Mouse (Mus musculus): ENCODE data around the gene L1cam. TPM values are rescaled to one million over a fixed set of nuclear protein-coding genes. Genes with fewer than 3 reads are reported as not detected.
A peak's percentile ranks its signal among the peaks of the same experiment; 100 is the strongest.

The L1cam gene
- polyA plus RNA-seq, 1 experiment = 0.65 TPM

- Histone ChIP-seq H3K4me2 (ENCODE audit: low read depth) (no peak overlapping the region), H3K27me3 (ENCODE audit: control insufficient read depth, insufficient read depth, insufficient read length) (peaks cover 4% of the 10 kb centered on the region), H3K79me2 (ENCODE audit: control insufficient read depth, insufficient read depth) (no peaks in the 10 kb centered on the region), H3ac (ENCODE audit: control insufficient read depth, insufficient read length) (no peak overlapping the region), H3K36me3 (ENCODE audit: control insufficient read depth, insufficient read depth) (no peaks in the 10 kb centered on the region), H3K4me3 (no peak overlapping the region)
- no peak for TF ChIP-seq REST (IDR thresholded peaks at IDR 0.05; ENCODE audit: insufficient read depth, insufficient read length)
- TF ChIP-seq MYOD1 (IDR thresholded peaks at IDR 0.05; ENCODE audit: control insufficient read depth in 1 of 3, insufficient read length in 2 of 3, low read depth in 2 of 3) = no peak
- TF ChIP-seq SRF (IDR thresholded peaks at IDR 0.05; ENCODE audit: control insufficient read depth, insufficient read length, low read depth) = no peak
- TF ChIP-seq USF1 (IDR thresholded peaks at IDR 0.05; ENCODE audit: low read depth) = no peak
- TF ChIP-seq POLR2AphosphoS2 (IDR thresholded peaks at IDR 0.05; ENCODE audit: insufficient read length, low read depth) = no peak
- TF ChIP-seq CEBPB (IDR thresholded peaks at IDR 0.05; ENCODE audit: insufficient read depth, poor library complexity, severe bottlenecking) = no peak
- no peak for TF ChIP-seq POLR2A (IDR thresholded peaks at IDR 0.05; ENCODE audit: insufficient read length, low read depth)
- TF ChIP-seq TCF3 (IDR thresholded peaks at IDR 0.05; ENCODE audit: insufficient read length, low read depth) = no peak
- TF ChIP-seq MAX (IDR thresholded peaks at IDR 0.05; ENCODE audit: low read depth) = no peak
Observed at GRCm38 (mm10) chrX:73875881-73876280, 20.0 kb downstream of the L1cam start.

- Histone ChIP-seq H3ac (ENCODE audit: control insufficient read depth, insufficient read length) (no peak overlapping the region), H3K79me2 (ENCODE audit: control insufficient read depth, insufficient read depth) (no peaks in the 10 kb centered on the region), H3K4me3 (no peak overlapping the region), H3K27me3 (ENCODE audit: control insufficient read depth, insufficient read depth, insufficient read length) (no peaks in the 10 kb centered on the region), H3K4me2 (ENCODE audit: low read depth) (no peak overlapping the region), H3K36me3 (ENCODE audit: control insufficient read depth, insufficient read depth) (no peaks in the 10 kb centered on the region)
- TF ChIP-seq USF1 (IDR thresholded peaks at IDR 0.05; ENCODE audit: low read depth) (no peak), SRF (IDR thresholded peaks at IDR 0.05; ENCODE audit: control insufficient read depth, insufficient read length, low read depth) (no peak), MAX (IDR thresholded peaks at IDR 0.05; ENCODE audit: low read depth) (no peak), TCF12 (IDR thresholded peaks at IDR 0.05; ENCODE audit: insufficient read depth, poor library complexity, severe bottlenecking) (no peak), CEBPB (IDR thresholded peaks at IDR 0.05; ENCODE audit: insufficient read depth, poor library complexity, severe bottlenecking) (no peak), MYOG (IDR thresholded peaks at IDR 0.05; ENCODE audit: control insufficient read depth in 1 of 3, insufficient read depth in 1 of 3, insufficient read length in 2 of 3, low read depth in 2 of 3) (no peak), TCF3 (IDR thresholded peaks at IDR 0.05; ENCODE audit: insufficient read length, low read depth) (no peak), POLR2AphosphoS2 (IDR thresholded peaks at IDR 0.05; ENCODE audit: insufficient read length, low read depth) (no peak), E2F4 (IDR thresholded peaks at IDR 0.05; ENCODE audit: insufficient read depth) (no peak), REST (IDR thresholded peaks at IDR 0.05; ENCODE audit: insufficient read depth, insufficient read length) (no peak), POLR2A (IDR thresholded peaks at IDR 0.05; ENCODE audit: insufficient read length, low read depth) (no peak), MYOD1 (IDR thresholded peaks at IDR 0.05; ENCODE audit: control insufficient read depth in 1 of 3, insufficient read length in 2 of 3, low read depth in 2 of 3) (no peak)
Observed at GRCm38 (mm10) chrX:73871956-73872355, 23.9 kb downstream of the L1cam start.

GRCm38 (mm10) chrX:73871474-73871873 lies 24.4 kb downstream of the L1cam start:
- no peak overlapping the region for H3ac ChIP-seq (ENCODE audit: control insufficient read depth, insufficient read length)
- no peak for TF ChIP-seq MYOD1 (IDR thresholded peaks at IDR 0.05; ENCODE audit: control insufficient read depth in 1 of 3, insufficient read length in 2 of 3, low read depth in 2 of 3)
- TF ChIP-seq REST (IDR thresholded peaks at IDR 0.05; ENCODE audit: insufficient read depth, insufficient read length) = no peak
- TF ChIP-seq TCF3 (IDR thresholded peaks at IDR 0.05; ENCODE audit: insufficient read length, low read depth) = no peak
- no peak for TF ChIP-seq CEBPB (IDR thresholded peaks at IDR 0.05; ENCODE audit: insufficient read depth, poor library complexity, severe bottlenecking)
- TF ChIP-seq POLR2AphosphoS2 (IDR thresholded peaks at IDR 0.05; ENCODE audit: insufficient read length, low read depth) = no peak
- no peak for TF ChIP-seq POLR2A (IDR thresholded peaks at IDR 0.05; ENCODE audit: insufficient read length, low read depth)
- TF ChIP-seq USF1 (IDR thresholded peaks at IDR 0.05; ENCODE audit: low read depth) = no peak
- TF ChIP-seq E2F4 (IDR thresholded peaks at IDR 0.05; ENCODE audit: insufficient read depth) = no peak
- TF ChIP-seq SRF (IDR thresholded peaks at IDR 0.05; ENCODE audit: control insufficient read depth, insufficient read length, low read depth) = no peak
- TF ChIP-seq TCF12 (IDR thresholded peaks at IDR 0.05; ENCODE audit: insufficient read depth, poor library complexity, severe bottlenecking) = no peak
- no peak for TF ChIP-seq MYOG (IDR thresholded peaks at IDR 0.05; ENCODE audit: control insufficient read depth in 1 of 3, insufficient read depth in 1 of 3, insufficient read length in 2 of 3, low read depth in 2 of 3)
- no peak for TF ChIP-seq MAX (IDR thresholded peaks at IDR 0.05; ENCODE audit: low read depth)
- H3K27me3 ChIP-seq (ENCODE audit: control insufficient read depth, insufficient read depth, insufficient read length) = no peaks in the 10 kb centered on the region
- no peak overlapping the region for H3K4me2 ChIP-seq (ENCODE audit: low read depth)
- H3K79me2 ChIP-seq (ENCODE audit: control insufficient read depth, insufficient read depth) = no peaks in the 10 kb centered on the region
- H3K4me3 ChIP-seq = no peak overlapping the region
- no peaks in the 10 kb centered on the region for H3K36me3 ChIP-seq (ENCODE audit: control insufficient read depth, insufficient read depth)

GRCm38 (mm10) chrX:73869334-73869733 lies 26.6 kb downstream of the L1cam start:
- Histone ChIP-seq H3K4me3 (no peak overlapping the region), H3K36me3 (ENCODE audit: control insufficient read depth, insufficient read depth) (no peaks in the 10 kb centered on the region), H3K4me2 (ENCODE audit: low read depth) (no peak overlapping the region), H3K27me3 (ENCODE audit: control insufficient read depth, insufficient read depth, insufficient read length) (no peaks in the 10 kb centered on the region), H3K79me2 (ENCODE audit: control insufficient read depth, insufficient read depth) (no peaks in the 10 kb centered on the region), H3ac (ENCODE audit: control insufficient read depth, insufficient read length) (no peak overlapping the region)
- no peak for TF ChIP-seq MYOD1 (IDR thresholded peaks at IDR 0.05; ENCODE audit: control insufficient read depth in 1 of 3, insufficient read length in 2 of 3, low read depth in 2 of 3)
- TF ChIP-seq REST (IDR thresholded peaks at IDR 0.05; ENCODE audit: insufficient read depth, insufficient read length) = peak; percentile 91
- TF ChIP-seq MAX (IDR thresholded peaks at IDR 0.05; ENCODE audit: low read depth) = peak; percentile 62

- Histone ChIP-seq H3K4me2 (ENCODE audit: low read depth) (no peak overlapping the region), H3K4me3 (no peak overlapping the region), H3K79me2 (ENCODE audit: control insufficient read depth, insufficient read depth) (no peaks in the 10 kb centered on the region), H3K36me3 (ENCODE audit: control insufficient read depth, insufficient read depth) (no peaks in the 10 kb centered on the region), H3ac (ENCODE audit: control insufficient read depth, insufficient read length) (no peak overlapping the region), H3K27me3 (ENCODE audit: control insufficient read depth, insufficient read depth, insufficient read length) (no peaks in the 10 kb centered on the region)
- TF ChIP-seq POLR2A (IDR thresholded peaks at IDR 0.05; ENCODE audit: insufficient read length, low read depth) (no peak), MYOD1 (IDR thresholded peaks at IDR 0.05; ENCODE audit: control insufficient read depth in 1 of 3, insufficient read length in 2 of 3, low read depth in 2 of 3) (no peak), TCF12 (IDR thresholded peaks at IDR 0.05; ENCODE audit: insufficient read depth, poor library complexity, severe bottlenecking) (no peak), SRF (IDR thresholded peaks at IDR 0.05; ENCODE audit: control insufficient read depth, insufficient read length, low read depth) (no peak), USF1 (IDR thresholded peaks at IDR 0.05; ENCODE audit: low read depth) (no peak), MAX (IDR thresholded peaks at IDR 0.05; ENCODE audit: low read depth) (no peak), CEBPB (IDR thresholded peaks at IDR 0.05; ENCODE audit: insufficient read depth, poor library complexity, severe bottlenecking) (no peak), E2F4 (IDR thresholded peaks at IDR 0.05; ENCODE audit: insufficient read depth) (no peak), REST (IDR thresholded peaks at IDR 0.05; ENCODE audit: insufficient read depth, insufficient read length) (no peak), POLR2AphosphoS2 (IDR thresholded peaks at IDR 0.05; ENCODE audit: insufficient read length, low read depth) (no peak), TCF3 (IDR thresholded peaks at IDR 0.05; ENCODE audit: insufficient read length, low read depth) (no peak), MYOG (IDR thresholded peaks at IDR 0.05; ENCODE audit: control insufficient read depth in 1 of 3, insufficient read depth in 1 of 3, insufficient read length in 2 of 3, low read depth in 2 of 3) (no peak)
Observed at GRCm38 (mm10) chrX:73867852-73868251, 28.1 kb downstream of the L1cam start.
